Mouse (Mus musculus) midbrain, postnatal 0 days (tissue): ENCODE results near the gene Polg2. TPM values are rescaled to one million over a fixed set of nuclear protein-coding genes. Genes with fewer than 3 reads are reported as not detected.

Experiments used
- ATAC-seq: fragments of 200-750 bp; cut with Nextera tagmentation; 2 replicates; pipeline ENCODE4 v1.8.0; 2017; ENCODE audit warnings: moderate number of reproducible peaks, mild to moderate bottlenecking, moderate TSS enrichment, moderate library complexity; ENCODE audit not compliant: low FRiP score
- DNase-seq: peaks from one replicate; pipeline ENCODE4 v3.0.0-alpha.2; 2015; ENCODE audit warnings: low spot score
- H3K27ac ChIP-seq: fragments of 300-500 bp; sonication (generic); 2 replicates; pipeline ENCODE4 v1.5.1; 2014; ENCODE audit warnings: low read depth, mild to moderate bottlenecking, low read length, mixed read lengths
- H3K27me3 ChIP-seq: fragments of 300-500 bp; sonication (generic); 2 replicates; pipeline ENCODE4 v1.6.1; 2014; ENCODE audit warnings: low read length, control low read depth, mixed read lengths; ENCODE audit not compliant: insufficient read depth
- H3K36me3 ChIP-seq: fragments of 300-500 bp; sonication (generic); 2 replicates; pipeline ENCODE4 v1.6.1; 2014; ENCODE audit warnings: low read length, control low read depth, mixed read lengths; ENCODE audit not compliant: insufficient read depth
- H3K4me1 ChIP-seq: fragments of 300-500 bp; sonication (generic); 2 replicates; pipeline ENCODE4 v1.6.1; 2014; ENCODE audit warnings: mild to moderate bottlenecking, control low read depth, antibody characterized with exemption, low read length, mixed read lengths; ENCODE audit not compliant: insufficient read depth
- H3K4me2 ChIP-seq: fragments of 300-500 bp; sonication (generic); 2 replicates; pipeline ENCODE4 v1.6.1; 2014; ENCODE audit warnings: low read depth, mild to moderate bottlenecking, low read length, mixed read lengths; ENCODE audit not compliant: poor library complexity, severe bottlenecking
- H3K4me3 ChIP-seq: fragments of 300-500 bp; sonication (generic); 2 replicates; pipeline ENCODE4 v1.5.1; 2014; ENCODE audit warnings: low read depth, mild to moderate bottlenecking, low read length, moderate library complexity
- H3K9ac ChIP-seq: fragments of 300-500 bp; sonication (generic); replicated peaks from 2 replicates; pipeline ENCODE4 v1.6.1; 2014; ENCODE audit warnings: mild to moderate bottlenecking, low read length, moderate library complexity, mixed read lengths; ENCODE audit not compliant: poor library complexity, severe bottlenecking
- H3K9me3 ChIP-seq: fragments of 300-500 bp; sonication (generic); 2 replicates; pipeline ENCODE4 v1.6.1; 2016; ENCODE audit warnings: low read length, control low read depth
- CTCF ChIP-seq: IDR thresholded peaks from 2 replicates; pipeline ENCODE4 v1.5.1; 2016; ENCODE audit warnings: antibody characterized with exemption, mild to moderate bottlenecking
- WGBS: fragments of 180-500 bp; shearing (Covaris S2); extraction: QIAGEN DNeasy Blood & Tissue Kit; methylation state at CpG from one replicate; pipeline ENCODE4 v1.1.7; 2014; 5-methylcytosine and 5-hydroxymethylcytosine counted together
- polyA plus RNA-seq: library from polyadenylated mRNA; unstranded; fragments of >200 nt; fragmentation: Nextera tagmentation; extraction: Ambion mirVana; gene quantifications from 2 replicates; pipeline ENCODE4 v1.2.1, GENCODE M21; 2015
- total RNA-seq: library from RNA; depleted of rRNA; stranded (reverse); fragments of >200 nt; gene quantifications from 2 replicates; pipeline ENCODE4 v1.2.3, GENCODE M21; 2014

Gene Polg2
- total and polyA plus RNA-seq, 2 experiments from 2014 or later = 6.6 to 10.5 TPM

- Histone ChIP-seq H3K4me3 (no peak overlapping the region), H3K9me3 (no peaks in the 10 kb centered on the region), H3K36me3 (peaks cover 22% of the 10 kb centered on the region), H3K9ac (no peak overlapping the region), H3K4me2 (no peak overlapping the region), H3K4me1 (peaks cover under 1% of the 10 kb centered on the region; the same call in 1 of the 2 replicates), H3K27ac (no peak overlapping the region), H3K27me3 (no peaks in the 10 kb centered on the region)
- WGBS = 78% methylated on average over 6 of the region's 6 CpGs
- ATAC-seq (no peak), DNase-seq (no peak)
- no peak for TF ChIP-seq CTCF
Measured at GRCm38 (mm10) chr11:106780590-106781220, 1.4 kb upstream of the Polg2 start.

- ATAC-seq (no peak; the same call in 1 of the 2 replicates), DNase-seq (no peak)
- H3K4me2 ChIP-seq = no peak overlapping the region
- H3K27ac ChIP-seq = 0 out of 2 replicates have a peak overlapping the region, but pooled peaks have one; percentile 83
- no peaks in the 10 kb centered on the region for H3K9me3 ChIP-seq
- H3K27me3 ChIP-seq = no peaks in the 10 kb centered on the region
- H3K36me3 ChIP-seq = peaks cover 25% of the 10 kb centered on the region
- no peak for TF ChIP-seq CTCF
- WGBS = 60% methylated on average over 4 of the region's 4 CpGs
- H3K4me1 ChIP-seq = no peaks in the 10 kb centered on the region
- H3K9ac ChIP-seq = no peak overlapping the region
- H3K4me3 ChIP-seq = no peak overlapping the region
Measured at GRCm38 (mm10) chr11:106780089-106780425, 720 bp upstream of the Polg2 start.

DNA sequence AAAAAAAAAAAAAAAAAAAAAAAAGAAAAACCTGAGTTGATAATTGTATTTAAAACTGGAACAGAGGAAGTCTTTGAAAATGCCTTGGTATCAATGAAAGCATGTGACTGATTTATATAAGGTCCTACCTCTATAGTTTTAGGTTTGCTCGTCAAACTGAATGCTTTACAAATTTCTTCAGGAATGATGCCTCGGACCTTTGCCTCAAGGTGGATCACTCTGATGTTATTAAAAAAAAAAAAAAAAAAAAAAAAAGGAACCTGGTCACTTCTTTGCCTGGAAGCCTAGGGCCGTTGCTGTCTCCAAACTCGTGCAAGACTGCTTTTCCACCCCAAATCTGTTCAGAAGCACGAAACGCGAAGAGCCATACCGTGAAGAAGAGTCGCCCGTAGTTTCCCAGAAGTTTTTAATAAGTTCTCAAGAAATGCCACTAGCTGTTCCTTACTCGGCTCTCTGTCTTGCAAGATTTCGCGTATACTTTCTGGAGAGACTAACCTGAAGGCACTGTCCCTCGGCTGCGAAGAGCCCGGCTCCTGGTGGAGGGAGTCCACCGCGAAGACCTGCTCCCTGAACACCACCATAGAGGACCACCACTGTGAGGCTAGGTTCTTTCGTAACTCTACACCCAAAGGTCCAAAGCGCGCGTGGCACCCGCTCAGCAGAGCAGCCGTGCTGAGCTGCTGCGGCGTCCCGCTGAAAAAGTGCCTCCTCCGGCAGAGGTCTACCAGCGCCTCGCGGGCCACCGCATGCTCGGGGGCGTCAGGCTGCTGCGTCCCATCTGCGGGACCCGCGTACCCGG, 549 bp downstream of the Polg2 start:
- H3K27ac ChIP-seq = peak overlapping the region; percentile 83
- WGBS = 3% methylated on average over 39 of the region's 39 CpGs
- H3K36me3 ChIP-seq = peaks cover 27% of the 10 kb centered on the region
- TF ChIP-seq CTCF = no peak
- peak overlapping the region; percentile 74 for H3K9ac ChIP-seq
- H3K27me3 ChIP-seq = no peaks in the 10 kb centered on the region
- DNase-seq (no peak), ATAC-seq (peak; percentile 76)
- H3K4me1 ChIP-seq = no peaks in the 10 kb centered on the region
- no peaks in the 10 kb centered on the region for H3K9me3 ChIP-seq
- H3K4me2 ChIP-seq = peak overlapping the region; percentile 83
- H3K4me3 ChIP-seq = peak overlapping the region; percentile 75

- no peaks in the 10 kb centered on the region for H3K9me3 ChIP-seq
- H3K27ac ChIP-seq = no peak overlapping the region
- DNase-seq = no peak
- peaks cover 25% of the 10 kb centered on the region for H3K36me3 ChIP-seq
- no peak overlapping the region for H3K4me2 ChIP-seq
- ATAC-seq = no peak
- no peak for TF ChIP-seq CTCF
- no peak overlapping the region for H3K4me3 ChIP-seq
- no peaks in the 10 kb centered on the region for H3K4me1 ChIP-seq
- H3K27me3 ChIP-seq = no peaks in the 10 kb centered on the region
- no peak overlapping the region for H3K9ac ChIP-seq
- 91% methylated on average over 7 of the region's 7 CpGs for WGBS
Measured at GRCm38 (mm10) chr11:106778132-106778531, 1.2 kb downstream of the Polg2 start.

GRCm38 (mm10) chr11:106777395-106777794, 1.9 kb downstream of the Polg2 start:
- Histone ChIP-seq H3K4me1 (no peaks in the 10 kb centered on the region), H3K36me3 (peaks cover 25% of the 10 kb centered on the region; the same call in 1 of the 2 replicates), H3K27me3 (no peaks in the 10 kb centered on the region), H3K9ac (no peak overlapping the region), H3K4me2 (no peak overlapping the region), H3K27ac (no peak overlapping the region), H3K9me3 (no peaks in the 10 kb centered on the region), H3K4me3 (no peak overlapping the region)
- ATAC-seq (no peak), DNase-seq (no peak)
- TF ChIP-seq CTCF = no peak
- 95% methylated on average over 3 of the region's 3 CpGs for WGBS

DNA sequence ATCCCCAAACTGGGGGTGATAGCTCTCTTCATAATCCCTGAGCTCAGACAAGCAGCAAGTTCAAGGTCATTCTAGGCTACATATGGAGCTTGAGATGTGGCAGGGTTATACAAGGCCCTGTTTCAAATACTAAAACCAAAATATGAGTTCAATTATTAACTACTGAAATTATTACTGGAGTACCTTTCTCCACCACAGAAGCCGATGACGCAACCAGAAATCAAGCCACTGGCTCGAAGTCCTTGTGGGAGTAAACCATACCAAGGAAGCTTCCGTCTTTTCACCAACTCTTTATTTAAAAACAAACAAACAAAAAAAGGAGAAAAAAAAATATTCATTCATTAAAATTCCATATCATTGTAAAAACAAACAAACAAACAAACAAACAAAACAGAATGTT, 2.4 kb downstream of the Polg2 start:
- Histone ChIP-seq H3K4me1 (no peaks in the 10 kb centered on the region), H3K9me3 (no peaks in the 10 kb centered on the region), H3K36me3 (peaks cover 27% of the 10 kb centered on the region; the same call in 1 of the 2 replicates), H3K27ac (no peak overlapping the region), H3K27me3 (no peaks in the 10 kb centered on the region), H3K4me2 (no peak overlapping the region), H3K4me3 (no peak overlapping the region), H3K9ac (no peak overlapping the region)
- DNase-seq = no peak
- ATAC-seq = no peak
- TF ChIP-seq CTCF = no peak
- 94% methylated on average over 4 of the region's 4 CpGs for WGBS
